Mouse (Mus musculus) CD4-positive, CD25-positive, alpha-beta regulatory T cell, adult 9 weeks (primary cell): Measurements from ENCODE around the gene Tom1l2. TPM values are rescaled to one million over a fixed set of nuclear protein-coding genes. Genes with fewer than 3 reads are reported as not detected.

Experiments
- polyA plus RNA-seq: library from polyadenylated mRNA; unstranded; fragments of 100-300 nt; shearing (Covaris generic); gene quantifications from one replicate; pipeline ENCODE4 v1.2.1, GENCODE M21; 2017

Gene Tom1l2
- polyA plus RNA-seq = 70.4 TPM

DNA sequence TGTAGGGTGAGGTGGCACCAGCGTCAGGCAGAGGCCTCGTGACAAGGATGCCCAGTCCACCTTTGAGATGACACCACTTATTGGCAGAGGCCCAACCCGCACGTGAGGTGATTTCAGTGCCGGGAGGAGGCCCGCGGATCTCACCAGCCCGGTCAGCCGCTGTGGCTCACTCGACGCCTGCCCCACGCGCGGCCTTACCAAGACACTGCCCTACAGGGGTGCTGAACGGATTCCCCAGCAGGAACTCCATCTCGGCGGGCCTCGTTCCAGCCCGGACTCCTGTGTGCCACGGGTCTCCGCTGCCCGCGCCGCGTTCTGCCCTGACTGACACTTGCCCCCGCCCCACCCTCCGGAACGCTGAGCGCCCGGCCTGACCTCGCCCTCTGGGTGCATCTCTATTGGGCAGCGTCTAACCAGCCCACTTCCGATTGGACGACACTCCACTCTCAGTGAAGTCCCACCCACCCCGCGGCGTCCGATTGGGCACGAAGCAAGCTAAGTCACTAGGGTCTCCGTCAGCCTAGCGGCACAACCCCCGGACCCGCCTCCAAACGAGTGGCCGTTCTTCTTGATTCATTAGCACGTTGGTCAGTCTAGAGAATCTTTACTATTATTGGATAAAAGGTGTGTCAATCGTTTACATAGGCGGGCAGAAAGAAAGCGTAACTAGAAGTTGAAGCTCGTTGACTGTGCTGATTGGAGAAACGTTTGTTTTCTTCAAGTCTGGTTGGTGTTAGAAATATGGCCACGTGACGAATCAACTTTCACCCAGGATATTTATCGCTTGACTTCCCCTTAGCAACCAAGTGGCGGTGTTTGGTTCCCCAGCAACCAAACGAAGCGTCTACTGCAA, at the start of gene Tom1l2, which contains the start of gene Drc3:
Gene Tom1l2, minus strand, starts transcription at position 347 of the 853 bp plus-strand sequence.
Gene Drc3, plus strand, starts transcription at position 771 of the 853 bp plus-strand sequence.

DNA sequence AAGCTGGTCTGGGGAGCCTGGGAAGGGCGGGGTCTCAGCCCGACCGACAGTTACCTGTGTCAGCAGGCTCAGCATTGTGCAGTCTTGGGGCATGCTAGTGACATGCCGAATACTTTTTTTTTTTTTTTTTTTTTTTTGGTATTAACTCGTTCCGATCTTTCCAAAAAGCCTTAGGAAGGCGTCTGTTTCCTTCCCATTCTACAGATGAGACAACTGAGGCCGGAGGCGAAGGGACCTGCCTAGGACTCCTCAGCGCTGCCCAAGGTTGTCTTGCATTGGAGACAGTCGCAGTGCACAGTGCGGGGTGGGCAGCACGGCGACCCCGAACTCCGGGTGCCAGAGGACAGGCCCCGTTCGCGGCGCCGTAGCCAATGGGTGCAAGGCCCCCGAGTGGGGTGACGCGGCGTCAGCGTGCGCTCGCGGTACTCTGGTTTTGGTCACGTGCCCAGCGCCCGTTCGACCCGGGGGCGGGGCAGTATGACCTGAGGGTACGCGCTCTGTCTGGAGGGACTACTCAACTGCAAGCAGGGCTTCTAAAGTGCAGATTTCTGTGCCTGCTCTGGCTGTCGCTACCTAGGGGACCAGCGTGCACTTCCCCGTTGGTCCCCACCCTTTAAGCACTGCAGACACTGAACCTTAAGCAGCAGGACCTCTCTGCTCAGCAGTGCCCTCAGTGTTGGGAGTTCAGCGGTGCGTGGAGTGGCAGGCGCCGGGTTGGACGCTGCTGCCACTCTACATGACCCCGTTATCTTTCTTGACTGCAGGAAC, 130.1 kb downstream of the Tom1l2 start, which contains the start of gene Srebf1:
Gene Srebf1, minus strand, starts transcription at position 113 of the 768 bp plus-strand sequence.

Other genes starting within 250 kb of the Tom1l2 start
- 9.9 TPM for gene Rai1, start 247.9 kb downstream of the Tom1l2 start, polyA plus RNA-seq
- 67.7 TPM for gene Srebf1, start 130.3 kb downstream of the Tom1l2 start, polyA plus RNA-seq
- 0.68 TPM for gene Drc3, start 424 bp upstream of the Tom1l2 start, polyA plus RNA-seq
- gene Gid4, start 64.2 kb upstream of the Tom1l2 start, polyA plus RNA-seq = 5.8 TPM
- gene Atpaf2, start 65.6 kb upstream of the Tom1l2 start, polyA plus RNA-seq = 49.0 TPM
- gene Drg2, start 101.7 kb upstream of the Tom1l2 start, polyA plus RNA-seq = 72.4 TPM
- 0.05 TPM for gene Myo15, start 116.4 kb upstream of the Tom1l2 start, polyA plus RNA-seq
- 3.8 TPM for gene Alkbh5, start 183.5 kb upstream of the Tom1l2 start, polyA plus RNA-seq